Mouse (Mus musculus): ENCODE measurements at regions not wholly inside any gene's neighbourhood (a gene's known extent, or its start where the extent isn't known, plus 50 kb on each side); places are given as distances from the start of the nearest gene placed in this dataset.
"Not testable (repeated sequence)": the region's sequence is repeated elsewhere in the genome, so short reads cannot be mapped to it uniquely, and the experiment has no call there.

- H3K4me1 ChIP-seq (ENCODE audit: control insufficient read depth in 1 of 2, insufficient read depth in 2 of 2); H3K9ac ChIP-seq (ENCODE audit: insufficient read depth, low read depth); H3K79me2 ChIP-seq (replicated peaks; ENCODE audit: control insufficient read depth, extremely low read depth, insufficient read depth, poor library complexity, severe bottlenecking); dilution Hi-C loops (cut with MboI; ENCODE audit: extremely low pct_ligation_motif_present, extremely low pct_unique_long_range_greater_than_20kb, low sequenced_read_pairs); H3K27me3 ChIP-seq (replicated peaks); H3K36me3 ChIP-seq (replicated peaks in 1 of 2; ENCODE audit: control insufficient read depth in 1 of 2, insufficient read depth in 1 of 2, low read length in 1 of 2); DNase-seq (ENCODE audit: extremely low read depth); H3K9me3 ChIP-seq (replicated peaks; ENCODE audit: low read length); H3K27ac ChIP-seq (ENCODE audit: insufficient read depth, low read depth); H3K4me2 ChIP-seq (ENCODE audit: insufficient read depth, low read depth, poor library complexity, severe bottlenecking); H3K4me3 ChIP-seq (replicated peaks in 1 of 3; ENCODE audit: low read depth in 2 of 3, low read length in 2 of 3, poor library complexity in 1 of 3): not testable (repeated sequence)
- in situ Hi-C loops (cut with MboI; ENCODE audit: low pct_ligation_motif_present, low pct_unique_long_range_greater_than_20kb, low sequenced_read_pairs), result loop anchor here (25.0 kb wide), 1 partner anchor 359 kb away; no protein-coding TSS in a partner anchor
Measured at GRCm38 (mm10) chr14:14478159-14478558, 77.1 kb downstream of the Olfr721-ps1 start.

GRCm38 (mm10) chr14:14481840-14482239 is 80.7 kb downstream of the Olfr721-ps1 start:
- Histone ChIP-seq H3K4me3 (replicated peaks in 1 of 3; ENCODE audit: low read depth in 2 of 3, low read length in 2 of 3, poor library complexity in 1 of 3) (no peak overlapping the region), H3K79me2 (replicated peaks; ENCODE audit: control insufficient read depth, extremely low read depth, insufficient read depth, poor library complexity, severe bottlenecking) (no peaks in the 10 kb centered on the region), H3K27me3 (replicated peaks) (no peaks in the 10 kb centered on the region), H3K9ac (ENCODE audit: insufficient read depth, low read depth) (no peak overlapping the region), H3K36me3 (replicated peaks in 1 of 2; ENCODE audit: control insufficient read depth in 1 of 2, insufficient read depth in 1 of 2, low read length in 1 of 2) (no peaks in the 10 kb centered on the region), H3K4me2 (ENCODE audit: insufficient read depth, low read depth, poor library complexity, severe bottlenecking) (no peak overlapping the region), H3K27ac (ENCODE audit: insufficient read depth, low read depth) (no peak overlapping the region), H3K4me1 (ENCODE audit: control insufficient read depth in 1 of 2, insufficient read depth in 2 of 2) (peaks cover 0 to 6% of the 10 kb centered on the region in 2 experiments; a peak in 1 of 4 replicates), H3K9me3 (replicated peaks; ENCODE audit: low read length) (peaks cover 3% of the 10 kb centered on the region)
- TF ChIP-seq USF1 (IDR thresholded peaks at IDR 0.05; ENCODE audit: low read depth, low read length), result no peak
- TF ChIP-seq CTCF (conservative IDR thresholded peaks at IDR 0.05 in 1 of 2, IDR thresholded peaks at IDR 0.05 in 1 of 2; ENCODE audit: low read depth in 2 of 2, low read length in 2 of 2), result peak in 1 of 2 experiments; percentile 69; a peak in 2 of 4 replicates
- no peak for TF ChIP-seq MXI1 (IDR thresholded peaks at IDR 0.05; ENCODE audit: low read depth, low read length)
- TF ChIP-seq SMC3 (IDR thresholded peaks at IDR 0.05; ENCODE audit: low read depth, low read length), result peak; percentile 68
- no peak for TF ChIP-seq MAZ (IDR thresholded peaks at IDR 0.05; ENCODE audit: low read depth, low read length)
- peak; percentile 69 for TF ChIP-seq RAD21 (IDR thresholded peaks at IDR 0.05; ENCODE audit: low read depth, low read length)
- in situ Hi-C loops (cut with MboI; ENCODE audit: low pct_ligation_motif_present, low pct_unique_long_range_greater_than_20kb, low sequenced_read_pairs), result loop anchor here (25.0 kb wide), 1 partner anchor 355 kb away; no protein-coding TSS in a partner anchor
- DNase-seq (ENCODE audit: extremely low read depth), result peak; percentile 35
- dilution Hi-C loops (cut with MboI; ENCODE audit: extremely low pct_ligation_motif_present, extremely low pct_unique_long_range_greater_than_20kb, low sequenced_read_pairs), result no loop called here

DNA sequence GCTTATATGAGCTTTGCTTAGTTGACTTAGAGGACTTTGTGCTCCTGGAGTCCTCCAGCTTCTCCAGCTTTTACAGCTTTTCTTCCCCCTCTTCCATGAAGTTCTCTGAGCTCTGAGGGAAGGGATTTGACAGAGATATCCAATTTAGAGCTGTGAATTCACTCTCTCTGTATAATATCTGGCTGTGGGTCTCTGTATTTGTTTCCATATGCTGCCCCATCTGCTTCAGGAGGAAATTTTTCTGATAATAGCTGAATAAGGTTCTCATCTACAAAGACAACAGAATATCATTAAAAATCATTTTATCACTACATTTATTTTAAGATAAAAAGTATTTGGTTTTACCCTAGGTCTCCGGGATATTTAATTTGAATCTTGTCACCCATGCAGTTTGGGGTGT is 85.3 kb downstream of the Olfr721-ps1 start:
- no peak for DNase-seq (ENCODE audit: extremely low read depth)
- H3K36me3 ChIP-seq (replicated peaks in 1 of 2; ENCODE audit: control insufficient read depth in 1 of 2, insufficient read depth in 1 of 2, low read length in 1 of 2), result no peaks in the 10 kb centered on the region
- no peak overlapping the region for H3K4me3 ChIP-seq (replicated peaks in 1 of 3; ENCODE audit: low read depth in 2 of 3, low read length in 2 of 3, poor library complexity in 1 of 3)
- in situ Hi-C loops (cut with MboI; ENCODE audit: low pct_ligation_motif_present, low pct_unique_long_range_greater_than_20kb, low sequenced_read_pairs), result loop anchor here (25.0 kb wide), 1 partner anchor 351 kb away; no protein-coding TSS in a partner anchor
- H3K4me2 ChIP-seq (ENCODE audit: insufficient read depth, low read depth, poor library complexity, severe bottlenecking), result no peak overlapping the region
- H3K79me2 ChIP-seq (replicated peaks; ENCODE audit: control insufficient read depth, extremely low read depth, insufficient read depth, poor library complexity, severe bottlenecking), result no peaks in the 10 kb centered on the region
- H3K27me3 ChIP-seq (replicated peaks), result no peaks in the 10 kb centered on the region
- H3K27ac ChIP-seq (ENCODE audit: insufficient read depth, low read depth), result no peak overlapping the region
- peaks cover 2 to 34% of the 10 kb centered on the region in 2 experiments; a peak in 2 of 4 replicates for H3K4me1 ChIP-seq (ENCODE audit: control insufficient read depth in 1 of 2, insufficient read depth in 2 of 2)
- H3K9ac ChIP-seq (ENCODE audit: insufficient read depth, low read depth), result no peak overlapping the region
- dilution Hi-C loops (cut with MboI; ENCODE audit: extremely low pct_ligation_motif_present, extremely low pct_unique_long_range_greater_than_20kb, low sequenced_read_pairs), result no loop called here
- no peaks in the 10 kb centered on the region for H3K9me3 ChIP-seq (replicated peaks; ENCODE audit: low read length)
- no peak for TF ChIP-seq CHD2 (IDR thresholded peaks at IDR 0.05; ENCODE audit: low read length)
- TF ChIP-seq USF1 (IDR thresholded peaks at IDR 0.05; ENCODE audit: low read depth, low read length), result no peak
- no peak for TF ChIP-seq JUN (IDR thresholded peaks at IDR 0.05; ENCODE audit: insufficient read depth, low read depth, low read length)
- no peak for TF ChIP-seq POLR2AphosphoS2 (IDR thresholded peaks at IDR 0.05; ENCODE audit: low read depth, low read length)
- TF ChIP-seq SMC3 (IDR thresholded peaks at IDR 0.05; ENCODE audit: low read depth, low read length), result no peak
